Mouse (Mus musculus) lung, adult 2 months (tissue): ENCODE results near the gene Aldh1a3.

Experiments used
- CTCF ChIP-seq: fragments of 200-500 bp; IDR thresholded peaks from 2 replicates; pipeline ENCODE4 v1.5.1; 2011; ENCODE audit warnings: mild to moderate bottlenecking, low read length, control low read depth; ENCODE audit not compliant: insufficient read depth
- POLR2A ChIP-seq: fragments of 200-500 bp; IDR thresholded peaks from 2 replicates; pipeline ENCODE4 v1.6.1; 2011; ENCODE audit warnings: low read depth, mild to moderate bottlenecking, control low read depth, low read length, borderline replicate concordance; ENCODE audit errors: extremely low read depth

DNA sequence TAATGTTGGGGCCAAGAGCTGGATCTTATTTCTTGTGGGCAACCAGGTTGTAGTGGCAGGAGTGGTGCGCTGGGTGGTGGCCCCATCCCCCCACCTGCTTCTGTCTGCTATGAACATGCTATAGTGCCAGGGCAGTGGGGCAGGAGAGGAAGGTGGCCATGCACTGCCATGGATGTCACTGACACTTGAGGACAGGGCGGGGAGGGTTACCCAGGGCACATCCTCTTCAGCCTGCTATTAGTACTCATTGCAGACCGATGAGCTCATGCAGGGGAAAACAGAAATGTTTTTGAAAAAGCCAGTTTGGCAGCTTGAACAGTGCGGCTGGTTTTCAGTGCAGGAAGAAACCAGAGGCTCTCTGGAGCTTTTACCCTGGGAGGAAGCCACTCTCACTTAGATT is 10.5 kb downstream of the Aldh1a3 start:
- TF ChIP-seq CTCF (no peak), POLR2A (no peak)
